Mouse (Mus musculus): ENCODE data around the gene Fkbp11. TPM values are rescaled to one million over a fixed set of nuclear protein-coding genes. Genes with fewer than 3 reads are reported as not detected.

Gene Fkbp11
- polyA plus RNA-seq, 1 experiment from 2014 or later, result 3.8 TPM

- Histone ChIP-seq H3K27me3 (ENCODE audit: control insufficient read depth, insufficient read depth, low read length) (peaks cover 17% of the 10 kb centered on the region; the same call in 1 of the 2 replicates), H3K4me1 (ENCODE audit: control insufficient read depth, insufficient read depth, low read length) (no peaks in the 10 kb centered on the region), H3K4me2 (ENCODE audit: low read length) (no peak overlapping the region), H3K9me3 (ENCODE audit: control insufficient read depth, low read length) (no peaks in the 10 kb centered on the region), H3K9ac (replicated peaks; ENCODE audit: low read length) (no peak overlapping the region), H3K27ac (replicated peaks; ENCODE audit: low read depth, low read length) (no peak overlapping the region), H3K4me3 (replicated peaks; ENCODE audit: low read depth, low read length) (no peak overlapping the region), H3K36me3 (ENCODE audit: control insufficient read depth, insufficient read depth, low read length) (no peaks in the 10 kb centered on the region)
- DNase-seq (no peak), ATAC-seq (ENCODE audit: low FRiP score, low TSS enrichment) (no peak)
- 83% methylated on average over 8 of the region's 8 CpGs for WGBS
These were observed 5.8 kb downstream of the Fkbp11 start for GRCm38 (mm10) chr15:98722191-98722590.

- Histone ChIP-seq H3K4me1 (ENCODE audit: control insufficient read depth, insufficient read depth, low read length) (no peaks in the 10 kb centered on the region), H3K4me3 (replicated peaks; ENCODE audit: low read depth, low read length) (no peak overlapping the region), H3K9me3 (ENCODE audit: control insufficient read depth, low read length) (no peaks in the 10 kb centered on the region), H3K4me2 (ENCODE audit: low read length) (no peak overlapping the region), H3K9ac (replicated peaks; ENCODE audit: low read length) (no peak overlapping the region), H3K27ac (replicated peaks; ENCODE audit: low read depth, low read length) (no peak overlapping the region), H3K36me3 (ENCODE audit: control insufficient read depth, insufficient read depth, low read length) (no peaks in the 10 kb centered on the region), H3K27me3 (ENCODE audit: control insufficient read depth, insufficient read depth, low read length) (no peaks in the 10 kb centered on the region)
- DNase-seq (no peak), ATAC-seq (ENCODE audit: low FRiP score, low TSS enrichment) (no peak)
- WGBS, result 69% methylated on average over 16 of the region's 16 CpGs
These were observed 10.7 kb downstream of the Fkbp11 start for GRCm38 (mm10) chr15:98717301-98717700.

- ATAC-seq (ENCODE audit: low FRiP score, low TSS enrichment), result no peak
- H3K4me3 ChIP-seq (replicated peaks; ENCODE audit: low read depth, low read length), result no peak overlapping the region
- H3K36me3 ChIP-seq (ENCODE audit: control insufficient read depth, insufficient read depth, low read length), result no peaks in the 10 kb centered on the region
- H3K9me3 ChIP-seq (ENCODE audit: control insufficient read depth, low read length), result no peaks in the 10 kb centered on the region
- H3K4me2 ChIP-seq (ENCODE audit: low read length), result no peak overlapping the region
- no peak overlapping the region for H3K9ac ChIP-seq (replicated peaks; ENCODE audit: low read length)
- H3K4me1 ChIP-seq (ENCODE audit: control insufficient read depth, insufficient read depth, low read length), result no peaks in the 10 kb centered on the region
- H3K27me3 ChIP-seq (ENCODE audit: control insufficient read depth, insufficient read depth, low read length), result no peaks in the 10 kb centered on the region
- H3K27ac ChIP-seq (replicated peaks; ENCODE audit: low read depth, low read length), result no peak overlapping the region
- 74% methylated on average over 5 of the region's 5 CpGs for WGBS
- DNase-seq, result no peak
These were observed 13.8 kb downstream of the Fkbp11 start for GRCm38 (mm10) chr15:98714230-98714652.

- Histone ChIP-seq H3K4me2 (ENCODE audit: low read length) (no peak overlapping the region), H3K9ac (replicated peaks; ENCODE audit: low read length) (no peak overlapping the region), H3K27ac (replicated peaks; ENCODE audit: low read depth, low read length) (no peak overlapping the region), H3K27me3 (ENCODE audit: control insufficient read depth, insufficient read depth, low read length) (no peaks in the 10 kb centered on the region), H3K4me1 (ENCODE audit: control insufficient read depth, insufficient read depth, low read length) (no peaks in the 10 kb centered on the region), H3K9me3 (ENCODE audit: control insufficient read depth, low read length) (no peaks in the 10 kb centered on the region), H3K4me3 (replicated peaks; ENCODE audit: low read depth, low read length) (no peak overlapping the region), H3K36me3 (ENCODE audit: control insufficient read depth, insufficient read depth, low read length) (no peaks in the 10 kb centered on the region)
- DNase-seq (peak; percentile 80), ATAC-seq (ENCODE audit: low FRiP score, low TSS enrichment) (no peak)
- WGBS, result 17% methylated on average over 9 of the region's 9 CpGs
These were observed 17.6 kb downstream of the Fkbp11 start for GRCm38 (mm10) chr15:98710442-98710841.

- H3K9me3 ChIP-seq (ENCODE audit: control insufficient read depth, low read length), result no peaks in the 10 kb centered on the region
- no peaks in the 10 kb centered on the region for H3K4me1 ChIP-seq (ENCODE audit: control insufficient read depth, insufficient read depth, low read length)
- peak; percentile 92 for DNase-seq
- H3K4me2 ChIP-seq (ENCODE audit: low read length), result peak within 1 kb of the TSS; percentile 60
- ATAC-seq (ENCODE audit: low FRiP score, low TSS enrichment), result no peak
- H3K9ac ChIP-seq (replicated peaks; ENCODE audit: low read length), result peak within 1 kb of the TSS; percentile 26; the same call in 1 of the 2 replicates
- no peak within 1 kb of the TSS for H3K27ac ChIP-seq (replicated peaks; ENCODE audit: low read depth, low read length)
- H3K4me3 ChIP-seq (replicated peaks; ENCODE audit: low read depth, low read length), result peak within 1 kb of the TSS; percentile 35
- no peaks in the 10 kb centered on the region for H3K36me3 ChIP-seq (ENCODE audit: control insufficient read depth, insufficient read depth, low read length)
- WGBS, result 20% methylated on average over 16 of the region's 16 CpGs
- no peaks in the 10 kb centered on the region for H3K27me3 ChIP-seq (ENCODE audit: control insufficient read depth, insufficient read depth, low read length)
These were observed 20.1 kb downstream of the Fkbp11 start, which contains the start of gene Ccdc65 for GRCm38 (mm10) chr15:98707766-98708372. Gene Ccdc65, plus strand, starts transcription at chr15:98708207.

- Histone ChIP-seq H3K27me3 (ENCODE audit: control insufficient read depth, insufficient read depth, low read length) (peaks cover 13% of the 10 kb centered on the region; the same call in 1 of the 2 replicates), H3K4me3 (replicated peaks; ENCODE audit: low read depth, low read length) (no peak overlapping the region), H3K4me1 (ENCODE audit: control insufficient read depth, insufficient read depth, low read length) (0 out of 2 replicates have a peak, but pooled peaks cover 4% of the 10 kb centered on the region), H3K4me2 (ENCODE audit: low read length) (no peak overlapping the region), H3K9ac (replicated peaks; ENCODE audit: low read length) (no peak overlapping the region), H3K27ac (replicated peaks; ENCODE audit: low read depth, low read length) (no peak overlapping the region), H3K36me3 (ENCODE audit: control insufficient read depth, insufficient read depth, low read length) (no peaks in the 10 kb centered on the region), H3K9me3 (ENCODE audit: control insufficient read depth, low read length) (no peaks in the 10 kb centered on the region)
- no peak for ATAC-seq (ENCODE audit: low FRiP score, low TSS enrichment)
- no peak for DNase-seq
- WGBS, result 68% methylated on average over 9 of the region's 9 CpGs
These were observed 23.7 kb downstream of the Fkbp11 start for GRCm38 (mm10) chr15:98704312-98704711.

GRCm38 (mm10) chr15:98699190-98700105 is 28.6 kb downstream of the Fkbp11 start:
- Histone ChIP-seq H3K4me1 (ENCODE audit: control insufficient read depth, insufficient read depth, low read length) (0 out of 2 replicates have a peak, but pooled peaks cover 4% of the 10 kb centered on the region), H3K27me3 (ENCODE audit: control insufficient read depth, insufficient read depth, low read length) (peaks cover 16% of the 10 kb centered on the region; the same call in 1 of the 2 replicates), H3K9me3 (ENCODE audit: control insufficient read depth, low read length) (no peaks in the 10 kb centered on the region), H3K27ac (replicated peaks; ENCODE audit: low read depth, low read length) (peak overlapping the region; percentile 75), H3K4me3 (replicated peaks; ENCODE audit: low read depth, low read length) (peak overlapping the region; percentile 39), H3K4me2 (ENCODE audit: low read length) (peak overlapping the region; percentile 62), H3K9ac (replicated peaks; ENCODE audit: low read length) (peak overlapping the region; percentile 52), H3K36me3 (ENCODE audit: control insufficient read depth, insufficient read depth, low read length) (no peaks in the 10 kb centered on the region)
- DNase-seq (peak; percentile 94), ATAC-seq (ENCODE audit: low FRiP score, low TSS enrichment) (peak; percentile 84)
- WGBS, result 4% methylated on average over 40 of the region's 40 CpGs

GRCm38 (mm10) chr15:98696216-98696615 is 31.8 kb downstream of the Fkbp11 start:
- DNase-seq (no peak), ATAC-seq (ENCODE audit: low FRiP score, low TSS enrichment) (no peak)
- H3K4me2 ChIP-seq (ENCODE audit: low read length), result no peak overlapping the region
- H3K4me3 ChIP-seq (replicated peaks; ENCODE audit: low read depth, low read length), result no peak overlapping the region
- H3K27me3 ChIP-seq (ENCODE audit: control insufficient read depth, insufficient read depth, low read length), result peaks cover 11% of the 10 kb centered on the region; the same call in 1 of the 2 replicates
- no peak overlapping the region for H3K27ac ChIP-seq (replicated peaks; ENCODE audit: low read depth, low read length)
- no peaks in the 10 kb centered on the region for H3K9me3 ChIP-seq (ENCODE audit: control insufficient read depth, low read length)
- no peaks in the 10 kb centered on the region for H3K36me3 ChIP-seq (ENCODE audit: control insufficient read depth, insufficient read depth, low read length)
- no peak overlapping the region for H3K9ac ChIP-seq (replicated peaks; ENCODE audit: low read length)
- H3K4me1 ChIP-seq (ENCODE audit: control insufficient read depth, insufficient read depth, low read length), result peaks cover 13% of the 10 kb centered on the region
- 50% methylated on average over 8 of the region's 8 CpGs for WGBS
